Mouse (Mus musculus) cerebellum, postnatal 14 days (tissue): Measurements from ENCODE around the gene Sik1.

ENCODE experiments used
- DNase-seq, 2 experiments: peaks; one replicate each; pipeline ENCODE4 v3.0.0; 2021; ENCODE audit warnings: mixed read lengths in 2 of 2

Gene Sik1

GRCm38 (mm10) chr17:31831866-31832576 lies 23.6 kb downstream of the Sik1 start:
- DNase-seq, result no peak

GRCm38 (mm10) chr17:31831097-31831865 lies 24.3 kb downstream of the Sik1 start:
- DNase-seq, result no peak

- DNase-seq, result no peak
Measured at GRCm38 (mm10) chr17:31830506-31831075, 25.0 kb downstream of the Sik1 start.

DNA sequence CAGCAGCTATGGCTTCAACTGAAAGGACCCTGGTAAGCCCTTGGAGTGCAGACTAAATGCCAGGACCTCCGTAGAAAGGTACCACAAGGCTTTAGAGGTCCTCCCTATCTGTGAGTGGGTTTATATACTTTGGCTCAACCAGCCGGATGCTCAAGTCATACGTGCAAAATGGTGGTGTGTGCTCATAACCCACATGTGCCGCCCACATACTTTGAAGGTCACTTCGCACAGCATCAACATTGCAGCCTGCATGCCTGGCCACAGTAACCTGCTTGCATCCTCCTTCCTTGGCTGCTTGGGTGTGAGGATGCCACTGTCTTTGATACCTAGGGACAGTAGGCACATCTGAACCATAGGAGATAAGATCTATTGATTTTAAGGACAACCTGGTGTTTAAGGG lies 26.7 kb downstream of the Sik1 start:
- no peak for DNase-seq

- DNase-seq, result no peak
Measured at GRCm38 (mm10) chr17:31828118-31828517, 27.5 kb downstream of the Sik1 start.

DNA sequence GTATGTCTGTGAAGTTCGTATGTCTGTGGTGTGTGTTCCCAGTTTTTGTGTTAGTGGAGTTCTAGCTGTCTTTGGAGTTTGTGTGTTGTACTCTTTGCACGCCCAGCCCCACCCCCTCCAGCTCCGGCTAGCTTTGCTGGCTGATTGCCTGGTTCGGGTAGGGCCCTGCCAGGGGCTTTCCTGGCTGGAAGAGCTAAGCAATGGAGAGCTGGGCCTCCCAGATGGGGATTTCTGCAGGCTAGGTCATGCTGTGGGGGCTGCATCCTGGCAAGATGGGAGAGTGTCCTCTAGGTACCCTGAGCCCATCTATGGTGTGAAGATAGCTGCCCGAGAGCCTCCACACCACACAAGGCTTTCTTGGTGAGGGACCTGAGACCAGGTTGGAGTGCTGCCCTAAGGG lies 28.4 kb downstream of the Sik1 start:
- peak; percentile 20 to 59 for DNase-seq

DNA sequence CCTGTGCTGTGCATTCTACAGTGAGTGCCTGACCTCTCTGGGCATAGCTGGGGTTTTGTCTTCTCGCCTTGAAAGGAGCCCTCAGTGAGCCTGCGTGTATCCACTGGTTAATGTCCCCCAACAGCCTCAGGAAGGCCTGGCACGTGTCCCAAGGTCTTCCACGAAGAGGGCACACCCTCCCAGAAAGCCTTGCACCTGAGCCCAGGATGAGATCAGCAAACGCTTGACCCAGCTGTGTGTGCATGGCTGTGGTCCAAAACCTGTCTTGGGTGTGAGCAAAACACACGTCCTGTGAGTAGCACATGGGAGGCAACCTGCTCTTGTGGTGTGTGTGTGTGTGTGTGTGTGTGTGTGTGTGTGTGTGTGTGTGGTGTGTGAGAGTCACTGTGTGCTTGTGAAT lies 28.9 kb downstream of the Sik1 start:
- no peak for DNase-seq

GRCm38 (mm10) chr17:31825678-31826077 lies 29.9 kb downstream of the Sik1 start:
- DNase-seq, result no peak

- DNase-seq, result no peak
Measured at GRCm38 (mm10) chr17:31824812-31825211, 30.8 kb downstream of the Sik1 start.

DNA sequence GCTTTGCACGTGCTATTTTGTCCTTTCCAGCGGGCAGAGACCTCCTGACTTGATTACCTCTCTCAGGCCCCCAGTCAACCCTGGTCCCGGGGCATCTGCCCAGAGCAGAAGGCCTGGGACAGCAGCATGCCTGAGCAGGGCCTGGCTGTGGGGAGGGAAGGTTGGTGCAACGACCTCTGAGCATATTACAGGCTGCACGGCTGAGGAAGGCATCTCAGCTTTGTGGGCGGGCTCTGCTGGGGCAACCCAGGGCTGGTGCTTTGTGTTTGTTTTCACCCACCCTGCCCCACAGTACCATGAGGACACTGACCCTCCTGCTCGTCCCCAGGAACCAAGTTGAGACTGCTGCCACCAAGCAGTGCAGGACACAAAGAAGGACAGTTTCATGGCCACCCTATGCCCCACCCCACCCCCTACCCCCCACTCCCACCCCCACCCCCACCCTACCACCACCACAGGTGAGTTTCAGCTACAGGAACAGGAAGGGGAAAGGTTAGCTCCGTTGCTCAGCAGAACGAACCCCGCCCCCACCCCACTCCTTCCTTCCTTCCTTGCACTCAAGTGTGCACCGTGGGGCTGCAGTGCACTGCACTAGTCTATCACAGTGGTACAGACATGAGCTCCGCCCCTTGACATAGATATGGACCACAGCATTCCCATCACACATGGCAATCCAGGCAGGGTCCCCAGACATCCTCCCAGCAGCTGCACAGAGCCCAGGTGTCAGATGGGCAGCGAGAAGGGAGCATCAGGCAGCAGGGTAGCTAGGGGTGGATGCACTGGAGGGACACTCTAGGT lies 34.3 kb downstream of the Sik1 start:
- no peak for DNase-seq

DNA sequence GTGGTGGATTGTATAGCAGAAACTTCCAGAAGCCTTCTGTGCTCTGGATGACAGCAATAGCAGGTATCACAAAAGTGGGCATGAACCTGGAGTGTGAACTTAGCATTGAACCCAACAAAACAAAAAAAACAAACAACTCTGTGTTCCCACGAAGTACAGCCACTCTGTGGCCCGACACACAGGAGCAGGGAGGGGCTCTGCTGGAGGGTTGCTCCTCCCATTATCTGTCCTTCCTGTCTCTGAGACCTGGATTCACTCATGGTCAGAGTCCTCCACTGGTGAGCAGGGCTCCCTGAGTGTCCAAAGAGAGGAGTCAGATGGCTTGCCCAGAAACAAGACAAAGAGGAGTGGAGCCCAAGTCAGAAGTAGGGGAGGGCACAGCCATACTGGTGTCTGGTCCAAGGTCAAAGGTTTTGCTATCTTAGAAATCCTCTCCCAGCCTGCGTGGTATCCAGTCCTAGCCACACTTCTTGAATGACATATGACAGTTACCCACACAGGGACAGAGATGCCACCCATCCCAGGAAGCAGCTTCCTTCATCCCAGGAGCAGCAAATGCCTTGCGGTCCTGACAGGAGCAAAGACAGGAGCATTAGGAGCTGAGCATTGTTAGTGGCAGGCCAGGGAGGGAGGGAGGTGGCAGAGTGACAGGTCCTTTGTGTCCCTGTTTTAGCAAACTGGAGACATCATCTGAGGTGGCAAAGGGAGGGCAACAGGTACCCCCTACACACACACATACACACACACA lies 35.3 kb downstream of the Sik1 start:
- no peak for DNase-seq

DNA sequence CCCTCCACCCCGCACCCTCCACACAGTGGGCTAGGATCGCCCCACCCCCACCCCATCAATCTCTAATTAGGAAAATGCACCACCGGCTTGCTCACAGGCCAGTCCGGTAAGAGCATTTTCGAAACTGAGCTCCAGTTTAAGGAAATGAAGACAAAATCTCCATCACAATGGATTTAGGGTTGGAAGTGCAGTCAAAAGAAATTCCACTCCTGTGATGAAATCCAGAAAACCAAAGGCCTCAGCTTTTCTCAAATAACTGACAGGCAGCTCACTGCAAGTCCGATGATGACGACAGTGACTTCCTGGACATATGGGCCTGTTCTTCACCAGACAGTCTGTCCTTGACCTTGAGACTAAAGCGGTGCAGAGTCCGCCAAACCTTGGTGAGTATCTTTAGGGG lies 36.2 kb downstream of the Sik1 start:
- no peak for DNase-seq

DNA sequence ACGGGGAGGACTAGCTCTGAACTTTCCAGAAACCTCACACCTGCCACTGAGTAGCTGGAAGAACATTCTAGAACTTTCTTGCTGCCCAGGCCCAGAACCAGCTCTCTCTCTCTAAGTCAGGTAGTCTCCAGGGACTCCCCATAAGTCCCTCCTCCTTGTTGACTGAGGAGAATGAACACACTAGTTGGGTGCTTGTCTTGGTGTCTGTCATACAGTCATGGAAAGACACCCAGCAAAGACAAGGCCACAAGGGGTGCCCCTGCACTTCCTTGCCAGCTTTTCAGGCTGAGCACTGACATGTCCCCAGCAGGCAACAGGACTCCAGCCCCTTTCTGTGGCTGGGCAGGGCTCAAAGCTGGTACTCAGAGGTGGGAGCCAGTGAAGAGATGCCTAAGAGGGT lies 37.8 kb downstream of the Sik1 start:
- no peak for DNase-seq

DNA sequence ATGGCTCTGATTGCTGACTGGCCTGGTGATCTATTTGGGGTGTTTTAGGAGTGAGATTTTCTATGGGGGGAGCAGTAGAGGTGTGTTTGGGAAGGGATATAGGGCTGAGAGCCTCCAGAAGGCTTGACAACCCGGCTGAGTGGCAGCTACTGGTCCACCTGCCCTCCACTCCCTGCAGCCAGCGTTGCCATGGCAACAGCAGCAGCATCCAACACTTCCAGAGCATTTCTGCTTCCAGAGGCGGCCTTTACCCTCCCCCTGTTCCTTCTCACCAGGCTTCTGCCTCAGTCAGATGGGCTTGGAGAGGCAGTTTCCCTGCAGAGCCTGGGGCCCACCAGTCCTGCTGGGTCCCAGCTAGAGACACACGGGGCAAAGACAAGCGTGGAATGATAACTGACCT lies 38.4 kb downstream of the Sik1 start:
- DNase-seq, result peak; percentile 58 to 80

DNA sequence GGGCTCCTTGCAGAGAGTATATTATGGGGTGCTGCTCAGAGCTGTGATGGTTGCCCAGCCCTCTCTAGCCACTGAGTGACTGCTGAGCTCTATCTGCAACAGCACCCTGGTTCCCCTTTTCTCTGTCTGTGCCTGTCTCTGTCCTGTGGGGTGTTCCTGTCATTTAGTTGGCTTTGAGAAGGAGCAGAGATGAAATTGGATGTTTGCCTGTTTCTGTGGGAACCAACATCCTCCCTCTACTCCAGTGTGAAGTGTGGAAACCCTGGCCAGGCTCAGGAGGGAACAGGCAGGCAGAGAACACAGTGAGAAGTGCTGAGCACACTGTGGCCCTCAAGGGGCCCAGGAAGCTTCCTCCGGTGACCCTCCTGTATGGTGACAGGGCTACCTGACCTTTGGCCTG lies 40.8 kb downstream of the Sik1 start:
- DNase-seq, result no peak

DNA sequence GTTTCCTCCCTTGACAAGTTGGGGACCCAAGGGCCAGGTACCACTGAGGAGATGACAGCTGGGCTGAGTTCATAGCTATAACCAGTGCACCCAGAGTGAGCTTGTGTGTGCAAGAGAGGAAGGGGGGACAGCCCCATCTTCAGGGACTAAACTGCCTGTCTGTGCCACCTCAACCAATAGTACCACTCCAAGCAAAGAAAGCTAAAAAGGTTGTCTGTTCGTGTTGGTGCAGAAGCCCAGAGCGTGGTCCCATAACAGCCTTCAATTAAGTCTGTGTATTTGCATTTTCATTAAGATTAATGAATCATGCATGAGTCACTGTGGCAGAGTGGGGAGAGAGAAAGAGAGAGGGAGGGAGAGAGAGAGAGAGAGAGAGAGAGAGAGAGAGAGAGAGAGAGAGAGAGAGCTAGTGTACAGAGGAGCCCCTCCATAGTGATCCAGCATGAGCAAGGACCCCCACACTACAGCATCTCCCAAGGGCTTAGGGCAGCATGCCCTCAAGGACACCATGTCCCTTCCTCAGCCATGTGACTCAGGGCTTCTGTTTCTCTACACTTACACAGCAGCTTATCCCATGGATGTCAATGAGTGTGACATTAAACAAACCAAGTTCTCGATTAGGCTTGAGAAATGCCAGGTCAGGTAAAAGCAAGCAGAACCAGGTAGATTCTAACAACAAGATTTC lies 41.5 kb downstream of the Sik1 start:
- DNase-seq, result no peak

- DNase-seq, result no peak
Measured at GRCm38 (mm10) chr17:31811333-31811732, 44.3 kb downstream of the Sik1 start.

DNA sequence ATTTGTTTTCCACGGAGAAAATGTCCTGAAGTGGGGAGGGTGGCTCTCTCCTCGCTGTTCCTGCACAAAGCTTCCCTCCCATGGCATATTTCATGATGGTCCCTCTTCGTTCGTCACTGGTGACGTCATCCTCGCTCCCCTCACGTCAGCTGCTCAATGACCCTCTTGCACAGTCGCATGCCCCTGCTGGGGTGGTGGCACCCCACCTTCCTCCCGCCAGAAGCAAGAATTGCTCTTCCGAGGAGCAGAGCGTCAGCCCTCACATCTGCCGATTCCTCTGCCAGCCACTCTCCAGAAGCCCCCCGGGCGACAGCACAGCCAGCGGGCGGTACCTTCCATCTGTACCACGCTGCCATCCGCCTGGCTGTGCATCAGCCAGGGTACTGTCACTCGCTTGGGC lies 45.7 kb downstream of the Sik1 start:
- no peak for DNase-seq

DNA sequence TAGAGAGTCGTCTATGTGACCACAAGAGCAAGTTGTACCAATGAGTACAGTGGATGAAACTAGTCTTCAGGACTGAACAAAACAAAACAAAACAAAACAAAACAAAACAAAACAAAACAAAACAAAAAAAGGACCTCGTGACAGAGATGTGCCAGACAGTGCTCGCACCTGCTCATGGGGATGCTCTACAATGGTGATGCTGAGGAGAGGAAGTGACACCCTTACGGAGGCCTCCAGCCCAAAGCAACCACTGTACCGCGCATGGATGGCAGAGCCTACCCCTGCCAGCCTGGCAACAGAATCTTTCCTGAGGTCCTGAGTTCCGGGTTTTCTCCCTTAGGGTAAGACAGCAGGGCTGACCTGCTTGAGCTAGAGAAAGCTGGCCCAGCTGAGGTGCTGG lies 46.5 kb downstream of the Sik1 start:
- no peak for DNase-seq

DNA sequence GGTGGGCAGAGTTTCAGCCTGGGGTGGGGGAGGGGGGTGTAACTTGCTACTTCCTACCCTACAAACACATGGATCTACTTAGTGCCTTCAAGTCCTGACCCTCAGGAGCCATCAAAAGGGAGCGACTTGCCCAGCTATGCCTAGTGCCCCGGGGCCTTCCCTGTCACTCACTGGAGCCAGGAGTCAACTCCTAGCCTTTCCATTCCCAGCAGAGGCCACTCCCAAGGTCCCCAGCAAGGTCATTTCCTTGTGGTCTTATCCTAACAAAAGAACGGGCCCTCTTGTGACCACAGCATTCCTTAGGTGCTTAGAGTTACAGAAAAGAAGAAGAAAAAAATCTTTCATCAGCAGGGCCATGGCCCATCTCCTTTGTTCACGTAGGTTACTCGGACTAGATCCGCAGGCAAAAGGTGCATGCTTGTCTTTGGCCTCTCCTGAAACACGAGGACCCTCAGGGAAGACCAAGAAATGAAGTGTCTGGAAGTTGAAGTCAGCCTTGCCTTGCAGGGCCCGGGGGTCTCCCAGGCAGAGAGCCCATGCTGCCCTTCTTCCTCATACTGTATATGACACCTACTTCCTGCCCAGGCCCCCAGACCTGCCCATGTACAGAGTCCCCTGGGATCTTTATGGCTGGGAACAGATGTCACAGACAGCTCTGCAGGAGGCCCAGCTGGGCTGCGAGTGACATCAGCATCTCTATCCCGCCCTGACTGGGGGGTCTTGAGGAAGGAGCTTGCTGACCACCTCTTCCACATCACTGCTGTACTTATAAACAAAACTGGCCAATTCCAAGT lies 47.3 kb downstream of the Sik1 start:
- no peak for DNase-seq

DNA sequence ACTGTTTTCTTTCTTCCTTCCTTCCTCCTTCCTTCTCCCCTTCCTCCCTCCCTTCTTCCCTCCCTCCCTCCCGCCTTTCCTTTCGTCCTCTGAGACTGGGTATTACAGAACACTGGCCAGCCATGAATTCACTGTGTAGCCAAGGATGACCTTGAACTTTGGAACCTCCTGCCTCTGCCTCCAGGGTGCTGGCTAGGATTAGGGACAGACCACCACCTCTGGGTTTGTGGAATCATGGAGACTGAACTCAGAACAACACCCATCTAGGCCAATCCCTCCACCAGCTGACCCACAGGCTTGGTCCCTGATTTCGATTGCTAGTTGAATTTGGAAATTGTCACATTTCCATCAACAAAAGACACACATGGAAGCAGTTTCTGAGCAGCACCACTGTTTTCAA lies 49.1 kb downstream of the Sik1 start:
- no peak for DNase-seq
